Mouse (Mus musculus): ENCODE measurements around the gene Olfr1415. TPM values are rescaled to one million over a fixed set of nuclear protein-coding genes. Genes with fewer than 3 reads are reported as not detected.

Gene Olfr1415
- total RNA-seq, 2 experiments from 2014 or later: not detected

DNA sequence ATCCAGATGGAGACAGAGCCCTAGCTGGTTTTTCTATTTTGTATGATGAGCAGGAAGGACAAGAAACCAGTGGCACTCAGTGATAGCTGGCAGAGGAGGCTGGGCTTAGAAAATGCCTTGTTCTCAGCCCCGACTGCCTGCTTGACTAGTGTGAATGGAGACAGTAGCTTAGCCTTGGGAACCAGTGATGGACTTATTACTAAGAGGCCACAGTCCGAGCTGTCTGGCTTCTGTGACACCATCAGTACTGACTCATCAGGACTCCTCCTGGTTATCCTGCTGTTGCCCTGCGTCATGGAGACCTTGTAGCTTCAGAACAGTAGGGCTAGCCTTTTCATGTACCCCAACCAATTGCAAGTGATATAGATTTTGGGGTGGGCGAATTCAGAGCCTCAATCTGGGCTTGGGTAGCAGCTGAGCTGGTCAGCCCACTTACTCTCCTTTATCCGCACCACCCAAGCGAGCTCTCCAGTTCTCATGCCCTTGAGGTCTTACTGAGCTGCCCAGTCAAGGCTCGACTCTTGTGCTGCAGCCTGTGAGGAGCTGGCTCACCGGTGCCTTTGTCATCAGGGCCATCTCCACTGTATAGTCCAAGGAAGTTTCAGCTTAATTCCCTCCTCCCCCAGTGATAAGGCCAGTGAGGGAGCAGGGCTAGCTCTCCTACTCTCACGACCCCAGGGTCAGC lies 55.7 kb downstream of the Olfr1415 start:
- no peak for DNase-seq (ENCODE audit: low spot score in 2 of 2)
- intact Hi-C loops (cut with DNase I): no loop called here

Small RNA genes lying within 50 kb of the gene (microRNA-seq; reads per million reads assigned to microRNA genes)
- gene Mir6900: 21.1 to 25.2 reads per million in 2 experiments

Other genes starting within 250 kb of the Olfr1415 start
- 100 to 1,000 TPM; 220 to 227 TPM for gene Ndufa10, start 22.2 kb downstream of the Olfr1415 start, total RNA-seq (2021)
- gene Olfr1416, start 11.0 kb downstream of the Olfr1415 start, total RNA-seq (2021): not detected
- gene Olfr1414, start 22.6 kb upstream of the Olfr1415 start, total RNA-seq (2021): not detected
- gene Olfr1413, start 75.2 kb upstream of the Olfr1415 start, total RNA-seq (2021): not detected
- not detected for gene Olfr1412, start 89.7 kb upstream of the Olfr1415 start, total RNA-seq (2021)
- not detected for gene Olfr1411, start 98.3 kb upstream of the Olfr1415 start, total RNA-seq (2021)
- not detected for gene Olfr1410, start 109.7 kb upstream of the Olfr1415 start, total RNA-seq (2021)
- not detected for gene Olfr12, start 121.7 kb upstream of the Olfr1415 start, total RNA-seq (2021)
- gene Cops9, start 145.9 kb upstream of the Olfr1415 start, total RNA-seq (2021): 100 to 1,000 TPM; 235 to 242 TPM
- not detected for gene Otos, start 152.7 kb upstream of the Olfr1415 start, total RNA-seq (2021)